Comparison of ENCODE assay signal across 7 mouse cellular contexts in the genomic region with DNA sequence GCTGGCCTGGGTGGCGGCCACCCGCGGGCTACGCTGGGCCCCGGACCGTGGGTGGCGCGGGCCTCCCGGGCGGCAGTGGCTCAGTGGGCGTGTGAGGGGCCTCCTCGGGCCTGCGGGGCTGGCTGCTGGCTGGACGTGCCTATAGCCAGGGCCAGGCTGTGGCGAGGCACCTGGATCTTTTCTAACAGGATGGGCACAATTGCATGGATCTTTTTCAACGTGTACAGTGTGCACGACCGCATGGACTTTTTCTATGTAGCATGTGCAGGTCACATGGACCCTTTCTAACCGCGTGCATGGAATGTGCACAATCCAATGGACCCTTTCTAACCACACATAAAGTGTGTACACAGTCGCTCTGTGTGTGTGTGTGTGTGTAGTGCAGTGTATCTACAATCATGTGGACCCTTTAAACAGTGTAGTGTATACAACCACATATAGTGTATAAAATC. TPM values are rescaled to one million over a fixed set of nuclear protein-coding genes. Genes with fewer than 3 reads are reported as not detected.
DNase-seq lines count a peak whose midpoint lies in the region; ATAC-seq lines count a peak whose summit lies in the region.

No protein-coding gene starts in this region.

- WGBS in lung, embryonic 15.5 days = 5% methylated on average over 17 of the region's 21 CpGs
- WGBS in hindbrain, embryonic 13.5 days = 4% methylated on average over 21 of the region's 21 CpGs
- 6% methylated on average over 21 of the region's 21 CpGs for WGBS in midbrain, embryonic 14.5 days

- H3K4me3 ChIP-seq in lung, embryonic 15.5 days = peak overlapping the region; percentile 86
- peak overlapping the region; percentile 70 for H3K4me3 ChIP-seq in hindbrain, embryonic 13.5 days
- H3K4me3 ChIP-seq in midbrain, embryonic 14.5 days (replicated peaks; ENCODE audit: low read depth, low read length) = peak overlapping the region; percentile 74

- no peaks in the 10 kb centered on the region for H3K36me3 ChIP-seq in lung, embryonic 15.5 days
- H3K36me3 ChIP-seq in hindbrain, embryonic 13.5 days = no peaks in the 10 kb centered on the region
- no peaks in the 10 kb centered on the region for H3K36me3 ChIP-seq in midbrain, embryonic 14.5 days (ENCODE audit: control insufficient read depth, insufficient read depth, low read length)

- no peaks in the 10 kb centered on the region for H3K27me3 ChIP-seq in lung, embryonic 15.5 days
- 0 out of 2 replicates have a peak, but pooled peaks cover 4% of the 10 kb centered on the region for H3K27me3 ChIP-seq in hindbrain, embryonic 13.5 days
- H3K27me3 ChIP-seq in midbrain, embryonic 14.5 days (ENCODE audit: control insufficient read depth, insufficient read depth, low read length) = no peaks in the 10 kb centered on the region

- intact Hi-C loops in left cerebral cortex, postnatal 4 days (cut with DNase I) = loop anchor here (5.0 to 10.0 kb wide), 3 partner anchors 107 to 200 kb away; no protein-coding TSS in a partner anchor

- no peaks in the 10 kb centered on the region for H3K9me3 ChIP-seq in lung, embryonic 15.5 days
- H3K9me3 ChIP-seq in hindbrain, embryonic 13.5 days = no peaks in the 10 kb centered on the region
- no peaks in the 10 kb centered on the region for H3K9me3 ChIP-seq in midbrain, embryonic 14.5 days (ENCODE audit: control insufficient read depth, low read length)

- H3K9ac ChIP-seq in lung, embryonic 15.5 days = peak overlapping the region; percentile 82
- H3K9ac ChIP-seq in hindbrain, embryonic 13.5 days = peak overlapping the region; percentile 93
- H3K9ac ChIP-seq in midbrain, embryonic 14.5 days (replicated peaks; ENCODE audit: low read length) = peak overlapping the region; percentile 92

- H3K27ac ChIP-seq in lung, embryonic 15.5 days = peak overlapping the region; percentile 97
- peak overlapping the region; percentile 94 for H3K27ac ChIP-seq in hindbrain, embryonic 13.5 days
- H3K27ac ChIP-seq in midbrain, embryonic 14.5 days (replicated peaks; ENCODE audit: low read depth, low read length) = peak overlapping the region; percentile 92

- H3K4me2 ChIP-seq in lung, embryonic 15.5 days = peak overlapping the region; percentile 97
- H3K4me2 ChIP-seq in hindbrain, embryonic 13.5 days = peak overlapping the region; percentile 84
- H3K4me2 ChIP-seq in midbrain, embryonic 14.5 days (ENCODE audit: low read length) = peak overlapping the region; percentile 96

- ATAC-seq in lung, embryonic 15.5 days (ENCODE audit: borderline replicate concordance, extremely low read depth, low FRiP score, low TSS enrichment) = peak; percentile 43
- peak; percentile 4 for ATAC-seq in common myeloid progenitor, adult 5-6 weeks (replicated peaks; ENCODE audit: low read depth, poor library complexity, severe bottlenecking)
- peak; percentile 84 for ATAC-seq in hindbrain, embryonic 13.5 days (ENCODE audit: low FRiP score)
- ATAC-seq in midbrain, embryonic 14.5 days (ENCODE audit: low FRiP score, low TSS enrichment) = no peak; the same call in 1 of the 2 replicates
- no peak; the same call in 1 of the 2 replicates for ATAC-seq in granulocyte monocyte progenitor cell, adult 5-6 weeks (replicated peaks; ENCODE audit: poor library complexity, severe bottlenecking)

- DNase-seq in lung, postnatal 36 days = no peak
- DNase-seq in midbrain, embryonic 14.5 days = peak; percentile 72
- DNase-seq in left cerebral cortex, postnatal 4 days = no peak

- H3K4me1 ChIP-seq in lung, embryonic 15.5 days = peaks cover 23% of the 10 kb centered on the region
- peaks cover 30% of the 10 kb centered on the region for H3K4me1 ChIP-seq in hindbrain, embryonic 13.5 days (replicated peaks)
- H3K4me1 ChIP-seq in midbrain, embryonic 14.5 days (ENCODE audit: control insufficient read depth, insufficient read depth, low read length) = peaks cover 22% of the 10 kb centered on the region

RNA-seq across cellular contexts. Expression of a gene that starts 0.5 kb away (rescaled TPM):
- 17.7 and 20.1 TPM in 2 replicates for polyA plus RNA-seq in lung, embryonic 15.5 days (2015; fragmentation: Nextera tagmentation; extraction: Ambion mirVana)
- 59.3 and 66.0 TPM in 2 replicates for total RNA-seq in common myeloid progenitor, adult 5-6 weeks (2017)
- polyA plus RNA-seq in hindbrain, embryonic 13.5 days (2015; fragmentation: Nextera tagmentation; extraction: Ambion mirVana) = 15.1 TPM in 2 replicates
- polyA plus RNA-seq in midbrain, embryonic 14.5 days (2014; fragmentation: Nextera tagmentation; extraction: Ambion mirVana) = 10.7 and 12.2 TPM in 2 replicates
- total RNA-seq in left cerebral cortex, postnatal 4 days (2021) = 10 to 100 TPM; 13.9 to 15.7 TPM
- 44.5 and 49.6 TPM in 2 replicates for total RNA-seq in granulocyte monocyte progenitor cell, adult 5-6 weeks (2014; fragmentation: Nextera tagmentation)
- total RNA-seq in granulocyte monocyte progenitor cell, adult 5-6 weeks (2017) = 26.2 and 26.3 TPM in 2 replicates

RNA-seq across cellular contexts. Expression of a gene that starts 45.0 kb away (rescaled TPM):
- polyA plus RNA-seq in lung, embryonic 15.5 days (2015; fragmentation: Nextera tagmentation; extraction: Ambion mirVana) = 16.9 and 17.1 TPM in 2 replicates
- 42.7 and 47.9 TPM in 2 replicates for total RNA-seq in common myeloid progenitor, adult 5-6 weeks (2017)
- polyA plus RNA-seq in hindbrain, embryonic 13.5 days (2015; fragmentation: Nextera tagmentation; extraction: Ambion mirVana) = 14.5 and 14.9 TPM in 2 replicates
- polyA plus RNA-seq in midbrain, embryonic 14.5 days (2014; fragmentation: Nextera tagmentation; extraction: Ambion mirVana) = 14.3 and 18.1 TPM in 2 replicates
- 10 to 100 TPM; 22.4 to 28.7 TPM for total RNA-seq in left cerebral cortex, postnatal 4 days (2021)
- 11.3 and 20.9 TPM in 2 replicates for total RNA-seq in granulocyte monocyte progenitor cell, adult 5-6 weeks (2014; fragmentation: Nextera tagmentation)
- 30.0 and 33.9 TPM in 2 replicates for total RNA-seq in granulocyte monocyte progenitor cell, adult 5-6 weeks (2017)

Comparison
In these comparisons a context has a peak if more than half of its experiments do, and no peak if none do; other contexts are left out.
1. ATAC-seq: peak in lung, embryonic 15.5 days (single experiment), common myeloid progenitor, adult 5-6 weeks (single experiment) and hindbrain, embryonic 13.5 days (single experiment); none in midbrain, embryonic 14.5 days (single experiment) and granulocyte monocyte progenitor cell, adult 5-6 weeks (single experiment).
2. Peak in every context shown above with its lines, with median percentiles within 50 percentile points of each other: H3K27ac ChIP-seq, H3K4me2 ChIP-seq, H3K4me3 ChIP-seq and H3K9ac ChIP-seq.